Mouse (Mus musculus) left cerebral cortex, adult 11 months (tissue): ENCODE measurements at regions not wholly inside any gene's neighbourhood (a gene's known extent, or its start where the extent isn't known, plus 50 kb on each side); places are given as distances from the start of the nearest gene placed in this dataset.

Source experiments
- DNase-seq: peaks from one replicate; pipeline ENCODE4 v3.0.0; 2022; ENCODE audit warnings: low spot score

GRCm38 (mm10) chr7:129814149-129814860 lies 222.6 kb downstream of the Wdr11 start:
- no peak for DNase-seq

DNA sequence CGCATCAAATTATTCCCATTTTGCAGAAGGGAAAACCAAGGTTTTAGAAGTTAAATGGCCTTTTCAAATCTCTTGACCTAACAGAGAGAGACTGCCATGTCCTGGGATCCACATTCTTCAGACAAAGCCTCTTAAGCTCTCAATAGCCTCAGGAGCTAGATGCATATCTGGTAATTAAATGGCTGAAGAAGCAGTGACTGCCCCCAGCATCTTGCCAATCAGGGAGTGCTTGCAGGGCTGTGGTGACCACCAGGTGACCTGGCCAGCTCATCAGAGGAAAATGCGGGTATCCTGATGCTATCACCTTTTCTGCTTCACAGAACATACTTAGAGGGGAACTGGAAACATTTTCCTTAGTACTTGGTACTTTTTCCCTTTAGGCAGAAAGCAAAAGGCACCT lies 227.2 kb downstream of the Wdr11 start:
- no peak for DNase-seq

- no peak for DNase-seq
These were observed 228.0 kb downstream of the Wdr11 start for GRCm38 (mm10) chr7:129819651-129820050.

DNA sequence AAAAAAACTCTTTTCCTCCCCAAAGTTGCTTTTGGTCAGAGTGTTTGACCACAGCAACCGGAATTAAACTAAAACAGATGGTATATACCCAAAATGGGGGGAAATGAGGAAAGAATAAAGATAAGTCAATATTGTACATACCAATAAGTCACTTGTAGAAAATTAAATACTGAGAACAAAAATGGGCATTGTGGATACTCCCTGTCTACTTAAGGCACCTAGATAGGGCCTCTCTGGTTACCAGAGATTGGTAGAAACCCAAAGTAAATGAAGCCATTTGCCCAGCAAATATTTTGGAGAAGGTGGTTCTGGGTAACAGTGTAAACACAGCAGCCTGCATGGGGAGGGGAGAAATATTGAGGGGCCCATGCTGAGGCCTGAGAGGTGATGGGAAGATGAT lies 237.3 kb downstream of the Wdr11 start:
- no peak for DNase-seq

DNA sequence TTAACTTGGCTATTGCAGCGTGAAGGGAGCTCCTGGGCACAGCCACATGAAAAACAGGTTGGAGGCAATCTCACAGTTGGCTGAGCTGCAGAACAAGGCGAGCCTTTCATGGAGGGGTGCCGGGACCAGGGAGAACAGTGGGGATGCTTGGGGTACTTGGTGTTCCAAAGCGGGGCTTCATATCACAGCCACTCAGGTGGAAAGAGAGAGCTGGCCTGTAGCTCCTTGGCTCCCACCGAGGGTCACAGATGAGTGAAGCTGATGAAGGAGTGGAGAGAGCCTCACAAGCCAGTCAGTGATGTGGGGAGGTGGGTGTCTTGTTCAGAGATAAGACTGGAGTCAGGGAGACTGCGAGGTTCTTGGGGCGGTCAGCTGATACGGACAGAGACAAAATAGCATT lies 241.2 kb downstream of the Wdr11 start:
- no peak for DNase-seq

- DNase-seq: peak; percentile 52
These were observed 250.8 kb downstream of the Wdr11 start for GRCm38 (mm10) chr7:129842303-129843122.

- DNase-seq: no peak
These were observed 255.5 kb downstream of the Wdr11 start for GRCm38 (mm10) chr7:129847136-129847535.

GRCm38 (mm10) chr7:129853596-129853995 lies 261.9 kb downstream of the Wdr11 start:
- no peak for DNase-seq

- DNase-seq: no peak
These were observed 263.3 kb downstream of the Wdr11 start for GRCm38 (mm10) chr7:129854942-129855341.

DNA sequence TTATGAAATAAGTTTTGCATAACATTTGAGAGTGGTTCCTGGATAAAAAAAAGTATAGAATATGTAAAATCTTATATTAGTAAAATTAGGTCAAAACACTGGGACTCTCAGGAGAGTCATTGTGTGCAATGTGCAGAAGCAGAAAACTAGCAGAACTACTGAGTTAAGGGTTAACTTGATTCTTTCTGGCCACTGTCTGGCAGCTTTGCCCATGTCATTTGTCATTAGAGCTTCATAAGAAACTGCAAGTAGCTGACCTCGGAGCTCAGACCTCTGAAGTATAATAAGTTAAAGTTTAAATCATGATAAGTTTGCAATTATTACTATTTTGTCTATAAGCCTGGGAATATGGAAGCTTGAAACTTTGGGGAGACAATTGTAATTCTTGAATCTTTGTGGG lies 271.3 kb downstream of the Wdr11 start:
- DNase-seq: no peak

DNA sequence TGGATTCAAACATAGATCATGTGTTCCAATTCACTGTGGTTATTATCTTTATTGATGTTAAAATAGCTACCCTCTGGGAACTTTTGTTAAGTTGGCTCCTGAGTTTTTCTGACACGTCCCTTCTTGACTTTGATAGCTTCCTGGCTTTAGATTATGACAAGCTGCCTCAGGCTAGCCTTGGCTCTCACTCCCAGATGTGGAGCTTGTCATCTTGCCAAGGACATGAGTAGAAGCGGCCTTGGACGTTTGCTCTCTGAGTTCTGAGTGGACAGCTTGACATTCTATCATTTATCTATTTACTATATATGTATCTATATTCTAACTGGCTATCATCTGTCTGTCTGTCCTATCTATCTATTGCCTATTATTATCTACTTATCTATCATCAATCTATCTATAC lies 273.9 kb downstream of the Wdr11 start:
- DNase-seq: no peak

DNA sequence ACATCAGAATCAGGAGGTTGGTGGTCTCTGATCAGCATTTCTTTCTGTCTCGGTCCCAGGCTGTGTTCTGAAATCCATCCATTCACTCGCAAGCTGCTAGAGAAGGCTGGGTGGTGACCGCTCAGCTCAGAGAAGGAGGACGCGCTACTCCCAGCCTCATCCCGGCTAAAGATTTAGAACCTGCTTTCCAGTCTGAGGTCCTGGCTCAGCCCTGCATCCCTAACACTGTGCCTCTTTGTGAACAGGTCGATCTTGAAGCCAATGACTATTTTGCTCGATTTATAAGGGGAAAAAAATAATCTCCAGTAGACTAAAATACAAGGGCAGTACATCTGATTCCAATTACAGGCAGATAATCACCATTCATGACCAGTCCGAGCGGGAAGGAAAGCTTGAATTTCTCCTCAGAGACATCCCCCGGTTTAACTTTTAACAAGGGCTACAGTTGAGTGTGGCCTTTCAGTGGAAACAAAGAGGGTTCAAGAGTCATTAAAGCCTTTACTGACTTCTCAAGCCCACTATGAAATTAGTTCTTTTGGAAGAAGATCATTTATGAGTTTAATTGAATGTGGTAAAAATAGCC lies 280.6 kb downstream of the Wdr11 start:
- no peak for DNase-seq

DNA sequence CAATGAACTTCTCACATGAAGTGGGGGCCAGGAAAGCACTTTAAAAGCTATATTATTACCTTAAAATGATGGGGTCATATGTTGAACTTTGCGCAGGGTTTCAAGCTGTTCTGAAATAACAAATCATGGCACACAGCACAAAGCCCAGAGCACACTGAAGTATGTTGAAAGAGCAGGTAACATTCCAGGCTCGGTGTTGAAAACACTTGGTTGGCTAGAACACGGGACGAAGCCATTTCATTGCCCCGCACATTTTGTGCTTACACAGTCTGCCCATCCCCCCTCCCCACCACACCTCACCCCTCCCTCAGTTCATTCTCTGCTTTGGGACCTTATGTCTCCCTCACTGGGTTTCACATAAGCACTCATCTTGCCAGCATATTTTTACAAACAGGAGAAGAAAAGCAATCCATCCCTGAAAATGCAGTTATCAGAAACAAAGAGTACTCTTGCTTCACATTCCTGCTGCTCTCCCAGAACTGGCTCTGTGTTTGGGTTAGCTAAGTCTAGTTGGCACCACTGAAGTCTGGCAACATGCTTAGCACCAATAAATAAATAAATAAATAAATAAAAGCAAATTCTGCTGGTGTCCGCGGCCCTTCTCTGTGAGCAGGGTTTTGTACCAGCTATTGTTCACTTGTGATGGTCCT lies 284.7 kb downstream of the Wdr11 start:
- DNase-seq: no peak

- DNase-seq: no peak
These were observed 285.2 kb downstream of the Wdr11 start for GRCm38 (mm10) chr7:129876852-129877223.

DNA sequence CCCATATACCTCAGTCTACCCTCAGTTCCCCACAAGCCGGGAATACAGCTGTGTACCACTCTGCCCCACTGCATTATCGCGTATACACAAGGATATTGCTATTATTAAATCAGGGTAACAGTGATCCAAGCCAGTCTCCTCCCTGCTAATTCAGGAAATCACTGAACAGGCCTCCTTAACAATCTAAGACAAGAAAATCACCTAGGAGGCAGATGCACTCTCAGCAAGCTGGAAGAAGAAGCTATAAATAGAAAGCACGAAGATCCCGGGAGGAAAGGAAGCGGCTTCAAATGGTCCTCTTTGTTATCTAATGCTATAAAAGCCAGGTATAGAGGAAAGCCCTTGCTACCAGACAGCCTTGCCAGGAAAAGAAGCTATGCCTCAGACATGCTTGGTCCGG lies 304.6 kb downstream of the Wdr11 start:
- DNase-seq: no peak

DNA sequence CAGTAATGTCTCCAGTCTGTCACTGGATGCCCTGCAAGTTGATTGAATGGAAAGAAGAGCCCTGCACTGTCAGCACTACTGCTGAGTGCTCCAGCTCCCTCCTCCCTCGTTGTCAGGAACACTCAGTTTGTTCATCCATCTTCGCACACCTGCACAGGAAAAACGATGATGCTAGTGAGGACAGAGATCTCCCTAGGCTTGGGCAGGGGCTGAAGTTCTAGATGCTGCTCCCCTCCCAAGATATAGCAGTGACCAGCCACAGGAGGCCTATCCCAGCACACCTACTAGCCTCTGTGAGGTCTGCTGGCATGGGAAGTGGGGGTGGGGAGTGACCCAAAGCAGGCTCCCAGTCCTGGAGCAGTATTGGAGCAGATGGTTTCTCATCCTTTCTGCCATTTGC lies 305.8 kb downstream of the Wdr11 start:
- no peak for DNase-seq

- DNase-seq: no peak
These were observed 310.6 kb downstream of the Wdr11 start for GRCm38 (mm10) chr7:129902256-129902655.

- DNase-seq: no peak
These were observed 311.5 kb downstream of the Wdr11 start for GRCm38 (mm10) chr7:129903126-129903525.

GRCm38 (mm10) chr7:129906131-129906530 lies 314.5 kb downstream of the Wdr11 start:
- DNase-seq: no peak

DNA sequence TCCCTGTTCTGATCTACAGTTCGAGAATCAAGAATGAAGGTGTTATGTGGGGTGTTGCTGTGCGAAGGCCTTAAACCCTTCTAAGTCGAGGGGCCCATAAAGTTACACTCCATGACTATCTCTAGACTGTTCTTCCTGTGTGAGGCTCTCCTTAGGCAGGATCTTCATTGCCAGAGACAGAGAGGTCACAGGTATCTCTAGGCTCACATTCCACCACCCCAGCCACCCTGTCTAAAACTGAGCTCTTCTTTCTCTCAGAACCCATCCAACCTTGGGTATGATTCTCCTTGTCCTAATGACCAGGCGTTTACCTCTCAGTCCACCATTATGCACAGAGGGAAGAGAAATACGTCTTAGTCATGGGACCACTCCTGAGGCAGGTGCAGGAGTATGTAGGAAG lies 317.2 kb downstream of the Wdr11 start:
- DNase-seq: no peak

GRCm38 (mm10) chr7:129909730-129910129 lies 318.1 kb downstream of the Wdr11 start:
- DNase-seq: no peak

DNA sequence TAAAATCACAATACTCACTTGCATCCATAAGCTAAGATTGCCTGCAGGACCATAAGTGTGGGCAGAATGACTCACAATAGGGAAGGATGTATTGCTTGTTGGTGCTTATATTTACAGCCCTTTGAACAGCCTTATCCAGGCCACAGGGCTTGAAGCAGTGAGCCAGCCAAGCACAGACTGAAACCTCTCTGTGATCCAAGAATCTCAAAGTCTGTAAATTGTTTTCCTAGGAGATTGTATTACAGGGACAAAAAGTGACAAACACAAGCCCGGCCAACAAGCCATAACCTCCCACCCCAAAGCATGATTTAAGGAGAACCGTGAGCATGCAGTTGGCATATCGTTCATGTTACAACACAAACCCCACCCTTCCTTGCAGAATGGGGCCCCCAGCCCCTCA lies 319.2 kb downstream of the Wdr11 start:
- no peak for DNase-seq

- no peak for DNase-seq
These were observed 323.2 kb downstream of the Wdr11 start for GRCm38 (mm10) chr7:129914871-129915270.
